Mouse (Mus musculus) liver, adult 2 months (tissue): ENCODE measurements at regions not wholly inside any gene's neighbourhood (a gene's known extent, or its start where the extent isn't known, plus 50 kb on each side); places are given as distances from the start of the nearest gene placed in this dataset.

ENCODE experiments used
- CTCF ChIP-seq: fragments of 200-500 bp; IDR thresholded peaks from 2 replicates; pipeline ENCODE4 v1.5.1; 2011; ENCODE audit warnings: low read depth, low read length, control low read depth
- POLR2A ChIP-seq: fragments of 200-500 bp; IDR thresholded peaks from 2 replicates; pipeline ENCODE4 v1.6.1; 2011; ENCODE audit warnings: low read length, control low read depth; ENCODE audit not compliant: insufficient read depth; ENCODE audit errors: extremely low read depth

DNA sequence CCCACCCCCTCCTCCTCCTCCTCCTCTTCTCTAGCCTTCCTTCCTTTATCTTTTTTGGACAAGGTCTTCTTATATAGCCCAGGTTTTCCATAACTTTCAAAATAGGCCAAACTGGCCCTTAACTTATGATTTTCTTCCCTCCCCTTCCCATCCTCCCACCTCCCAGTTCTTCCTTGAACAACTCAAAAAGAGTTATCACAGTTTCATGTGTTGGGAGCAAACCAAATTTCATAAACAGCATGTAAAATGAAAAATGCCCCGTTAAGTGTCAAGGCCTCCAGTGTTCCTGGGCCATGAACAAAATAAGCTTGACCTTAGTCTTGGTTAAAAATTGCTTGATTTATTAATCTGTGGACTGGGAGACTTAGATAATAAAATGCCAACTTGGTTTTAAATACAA, 132.4 kb downstream of the Dusp6 start:
- TF ChIP-seq CTCF (no peak), POLR2A (no peak)
